Mouse (Mus musculus) lung, embryonic 16.5 days (tissue): ENCODE results near the gene Olfr836. TPM values are rescaled to one million over a fixed set of nuclear protein-coding genes. Genes with fewer than 3 reads are reported as not detected.
"Not testable (repeated sequence)": the region's sequence is repeated elsewhere in the genome, so short reads cannot be mapped to it uniquely, and the experiment has no call there.

Experiments
- ATAC-seq: fragments of 200-750 bp; cut with Nextera tagmentation; 2 replicates; pipeline ENCODE4 v1.8.0; 2017; ENCODE audit warnings: low read depth, mild to moderate bottlenecking, moderate library complexity
- H3K27ac ChIP-seq: fragments of 300-500 bp; sonication (generic); 2 replicates; pipeline ENCODE4 v1.5.1; 2014; ENCODE audit warnings: mild to moderate bottlenecking, control low read depth, low read length
- H3K27me3 ChIP-seq: fragments of 300-500 bp; sonication (generic); 2 replicates; pipeline ENCODE4 v1.6.1; 2014; ENCODE audit warnings: low read depth, low read length, mixed read lengths; ENCODE audit not compliant: control insufficient read depth, insufficient read depth
- H3K36me3 ChIP-seq: fragments of 300-500 bp; sonication (generic); 2 replicates; pipeline ENCODE4 v1.6.1; 2014; ENCODE audit warnings: low read length; ENCODE audit not compliant: control insufficient read depth, insufficient read depth
- H3K4me1 ChIP-seq: fragments of 300-500 bp; sonication (generic); replicated peaks from 2 replicates; pipeline ENCODE4 v1.6.1; 2014; ENCODE audit warnings: low read length, mixed read lengths; ENCODE audit not compliant: control insufficient read depth, insufficient read depth
- H3K4me2 ChIP-seq: fragments of 300-500 bp; sonication (generic); 2 replicates; pipeline ENCODE4 v1.6.1; 2014; ENCODE audit warnings: low read depth, low read length, control low read depth
- H3K4me3 ChIP-seq: fragments of 300-500 bp; sonication (generic); 2 replicates; pipeline ENCODE4 v1.5.1; 2014; ENCODE audit warnings: mild to moderate bottlenecking, low read length, control low read depth
- H3K9ac ChIP-seq: fragments of 300-500 bp; sonication (generic); 2 replicates; pipeline ENCODE4 v1.6.1; 2014; ENCODE audit warnings: low read length, control low read depth
- H3K9me3 ChIP-seq: fragments of 300-500 bp; sonication (generic); 2 replicates; pipeline ENCODE4 v1.6.1; 2016; ENCODE audit warnings: low read length; ENCODE audit not compliant: control insufficient read depth
- WGBS: fragments of 180-500 bp; shearing (Covaris S2); extraction: QIAGEN DNeasy Blood & Tissue Kit; methylation state at CpG from one replicate; pipeline ENCODE4 v1.1.7; 2014; 5-methylcytosine and 5-hydroxymethylcytosine counted together
- polyA plus RNA-seq: library from polyadenylated mRNA; unstranded; fragments of >200 nt; fragmentation: Nextera tagmentation; extraction: Ambion mirVana; gene quantifications from 2 replicates; pipeline ENCODE4 v1.2.1, GENCODE M21; 2015

Olfr836 gene
- polyA plus RNA-seq = not detected in 2 replicates

GRCm38 (mm10) chr9:19120082-19120481 lies at the start of gene Olfr836:
Olfr836 (plus strand) TSS chr9:19120382.
- Histone ChIP-seq H3K36me3 (no peaks in the 10 kb centered on the region), H3K9me3 (no peaks in the 10 kb centered on the region), H3K4me3 (no peak within 1 kb of the TSS), H3K9ac (no peak within 1 kb of the TSS), H3K4me2 (no peak within 1 kb of the TSS), H3K27me3 (no peaks in the 10 kb centered on the region), H3K4me1 (no peaks in the 10 kb centered on the region), H3K27ac (no peak within 1 kb of the TSS)
- ATAC-seq = no peak

- Histone ChIP-seq H3K36me3 (no peaks in the 10 kb centered on the region), H3K9me3 (peaks cover 3% of the 10 kb centered on the region; the same call in 1 of the 2 replicates), H3K9ac (no peak overlapping the region), H3K4me2 (no peak overlapping the region), H3K4me1 (no peaks in the 10 kb centered on the region), H3K27ac (no peak overlapping the region), H3K27me3 (no peaks in the 10 kb centered on the region), H3K4me3 (no peak overlapping the region)
- ATAC-seq = no peak
- WGBS = 20% methylated on average over 3 of the region's 3 CpGs
These were observed 35.2 kb upstream of the Olfr836 start for GRCm38 (mm10) chr9:19084986-19085385.

GRCm38 (mm10) chr9:19092889-19093753 lies 27.1 kb upstream of the Olfr836 start:
- not testable (repeated sequence) for ATAC-seq, H3K27ac ChIP-seq, H3K27me3 ChIP-seq, H3K4me1 ChIP-seq, H3K9ac ChIP-seq, H3K9me3 ChIP-seq, H3K36me3 ChIP-seq, H3K4me3 ChIP-seq, H3K4me2 ChIP-seq
- WGBS = 50% methylated on average over 6 of the region's 6 CpGs

- WGBS = 83% methylated on average over 4 of the region's 4 CpGs
These were observed 22.9 kb upstream of the Olfr836 start for GRCm38 (mm10) chr9:19097286-19097685.

GRCm38 (mm10) chr9:19136017-19136416 lies 15.8 kb downstream of the Olfr836 start, which contains the start of gene Olfr837:
Olfr837 (plus strand) TSS chr9:19136317.
- H3K36me3 ChIP-seq = no peaks in the 10 kb centered on the region
- 68% methylated on average over 1 of the region's 1 CpGs for WGBS
- no peak within 1 kb of the TSS for H3K4me3 ChIP-seq
- H3K4me1 ChIP-seq = no peaks in the 10 kb centered on the region
- no peak within 1 kb of the TSS for H3K27ac ChIP-seq
- H3K9me3 ChIP-seq = no peaks in the 10 kb centered on the region
- H3K9ac ChIP-seq = no peak within 1 kb of the TSS
- no peak for ATAC-seq
- no peak within 1 kb of the TSS for H3K4me2 ChIP-seq
- no peaks in the 10 kb centered on the region for H3K27me3 ChIP-seq

More at GRCm38 (mm10) chr9:19097286-19097685, 22.9 kb upstream of the Olfr836 start:
- H3K9ac ChIP-seq = no peak overlapping the region
- H3K4me1 ChIP-seq = no peaks in the 10 kb centered on the region
- H3K4me3 ChIP-seq = no peak overlapping the region
- no peaks in the 10 kb centered on the region for H3K27me3 ChIP-seq
- peaks cover 6% of the 10 kb centered on the region; the same call in 1 of the 2 replicates for H3K9me3 ChIP-seq
- no peaks in the 10 kb centered on the region for H3K36me3 ChIP-seq
- no peak overlapping the region for H3K4me2 ChIP-seq
- ATAC-seq = no peak
- H3K27ac ChIP-seq = no peak overlapping the region

Other genes starting within 250 kb of the Olfr836 start
- not detected in 2 replicates for gene Olfr830, start 245.7 kb upstream of the Olfr836 start, polyA plus RNA-seq
- not detected in 2 replicates for gene Olfr832, start 183.3 kb upstream of the Olfr836 start, polyA plus RNA-seq
- not detected in 2 replicates for gene Olfr834, start 132.4 kb upstream of the Olfr836 start, polyA plus RNA-seq
- not detected in 2 replicates for gene Olfr835, start 87.6 kb upstream of the Olfr836 start, polyA plus RNA-seq
- gene Olfr837, start 15.9 kb downstream of the Olfr836 start, polyA plus RNA-seq = not detected in 2 replicates
- not detected in 2 replicates for gene Olfr839-ps1, start 56.9 kb downstream of the Olfr836 start, polyA plus RNA-seq
- not detected in 2 replicates for gene Olfr843, start 131.6 kb downstream of the Olfr836 start, polyA plus RNA-seq
- not detected in 2 replicates for gene Olfr844, start 196.0 kb downstream of the Olfr836 start, polyA plus RNA-seq
- gene Olfr845, start 216.1 kb downstream of the Olfr836 start, polyA plus RNA-seq = not detected in 2 replicates
- gene Olfr846, start 243.6 kb downstream of the Olfr836 start, polyA plus RNA-seq = not detected in 2 replicates